Mouse (Mus musculus): ENCODE measurements around the gene Brd9.

DNA sequence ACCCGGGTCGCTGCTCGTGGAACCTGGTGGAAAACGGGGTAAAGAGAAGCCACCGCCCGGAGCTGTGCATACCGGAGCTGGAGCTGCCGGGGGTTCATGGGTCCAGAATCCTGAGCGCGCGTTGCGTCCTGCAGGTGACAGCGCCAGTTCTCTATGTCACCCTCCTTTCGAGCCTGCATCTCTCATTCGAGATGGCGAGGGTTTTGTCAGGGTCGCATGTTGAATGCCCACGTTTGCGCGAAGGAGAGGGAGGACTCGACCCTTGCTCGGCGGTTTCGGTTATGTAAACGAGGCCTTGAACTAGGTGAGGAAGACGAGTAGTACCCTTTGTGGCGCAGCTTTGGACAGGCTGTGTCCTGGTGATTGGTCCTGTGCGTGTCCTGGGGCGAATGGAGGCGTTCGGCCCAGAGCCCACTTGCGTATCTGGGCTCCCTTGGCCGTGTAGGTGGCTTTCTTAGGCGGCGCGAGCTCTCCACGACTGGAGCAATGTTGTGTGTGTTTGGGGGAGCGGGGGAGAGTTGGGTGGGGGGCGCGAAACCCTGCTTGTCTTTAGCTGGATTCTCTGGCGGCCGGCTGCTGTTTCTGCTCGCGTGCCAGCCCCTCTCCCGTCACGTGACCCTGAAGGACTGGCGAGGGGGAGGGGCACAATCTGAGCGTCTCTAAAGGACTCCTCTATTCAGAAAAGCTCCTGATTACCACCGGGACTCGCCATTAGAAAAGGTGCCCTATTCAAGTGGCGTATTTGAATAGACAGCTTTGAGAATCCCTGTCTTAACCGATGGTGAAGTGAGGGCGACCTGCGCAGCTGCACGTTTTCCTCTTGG is 72.4 kb downstream of the Brd9 start:
- TF ChIP-seq EP300 (IDR thresholded peaks at IDR 0.05; ENCODE audit: low read depth) (no peak), CTCF (IDR thresholded peaks at IDR 0.05; ENCODE audit: low read depth) (no peak)

Measured in liver, embryonic 14.5 days (tissue).